Mouse (Mus musculus): ENCODE measurements around the gene Elf1.

DNA sequence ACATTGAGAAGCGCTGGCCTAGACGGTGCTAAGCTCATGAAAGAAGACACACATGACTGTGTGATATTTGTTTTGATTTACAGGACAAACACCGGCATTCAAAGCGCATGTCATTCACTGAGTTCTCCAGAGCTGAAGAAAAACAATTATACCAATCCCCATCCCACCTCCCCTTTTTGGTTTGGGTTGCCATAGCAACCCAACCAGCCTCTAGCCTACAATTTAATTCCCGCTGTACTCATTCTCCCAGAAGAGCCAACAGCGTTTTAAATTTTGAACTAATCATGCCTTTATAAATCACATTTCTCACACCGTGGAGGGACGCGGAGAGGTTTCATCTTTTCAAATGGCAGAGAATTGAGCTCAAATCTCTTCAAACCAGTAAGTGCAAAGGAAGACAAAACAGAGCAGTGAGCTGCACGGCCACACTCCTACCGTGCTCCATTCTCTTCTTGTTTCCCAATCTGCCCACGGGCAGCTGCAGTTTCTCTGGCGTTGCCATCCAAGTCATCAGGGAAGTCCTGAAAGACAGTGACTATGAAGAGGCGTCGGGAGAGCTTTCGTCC, 35.9 kb upstream of the Elf1 start:
- no peak for TF ChIP-seq CTCF (IDR thresholded peaks at IDR 0.05; ENCODE audit: low read depth)
- no peak for TF ChIP-seq EP300 (IDR thresholded peaks at IDR 0.05; ENCODE audit: low read depth)

Data from liver, embryonic 14.5 days (tissue).